Comparison of ENCODE assay signal across 38 mouse cellular contexts in the genomic region with DNA sequence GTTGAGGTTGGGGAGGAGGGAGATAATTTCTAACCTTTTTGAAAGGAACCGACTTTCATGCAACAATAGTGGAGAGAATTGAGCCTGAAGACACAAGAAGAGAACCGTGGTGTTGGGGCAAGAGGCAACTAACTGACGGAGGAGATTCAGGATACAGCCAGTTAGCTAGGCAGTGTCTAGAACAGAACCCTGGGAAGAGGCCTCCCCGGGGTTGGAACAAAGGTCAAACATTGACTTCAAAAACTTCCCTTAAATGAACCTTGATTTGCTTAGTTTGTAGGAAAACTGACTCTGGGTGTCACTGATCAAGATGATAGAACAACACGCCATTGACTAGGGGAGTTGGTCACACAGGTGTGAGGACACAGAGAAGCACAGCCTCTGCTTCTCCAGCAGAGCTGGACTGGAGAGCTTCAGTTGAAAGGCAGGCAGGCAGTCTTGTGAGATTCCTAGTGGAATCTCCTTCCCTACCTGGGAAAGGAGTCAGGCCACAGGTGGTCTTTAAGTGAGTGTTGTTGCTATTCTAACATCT. TPM values are rescaled to one million over a fixed set of nuclear protein-coding genes. Genes with fewer than 3 reads are reported as not detected.
"Had no signal": no experiment of that assay in that cellular context is flagged by ENCODE, and none has a peak within 500 bp of the region (broad histone marks: within the 10 kb centered on the region; RNA-seq: fewer than 3 reads in every experiment).

No protein-coding gene starts in this region.

- H3K9me3 ChIP-seq: heart, embryonic 13.5 days; heart, embryonic 15.5 days; hindbrain, embryonic 10.5 days; hindbrain, embryonic 12.5 days; kidney, embryonic 15.5 days; limb, embryonic 13.5 days; limb, embryonic 15.5 days had no signal

- DNase-seq: gastrocnemius, adult 2 months; gastrocnemius, postnatal 10 days; gastrocnemius, postnatal 25 days; heart, adult 2 months; heart, postnatal 4 days; kidney, adult 11 months; layer of hippocampus, adult 9-11 months; layer of hippocampus, postnatal 36 days; left cerebral cortex, postnatal 4 days had no signal

- H3K27me3 ChIP-seq: heart, embryonic 13.5 days; heart, embryonic 15.5 days; kidney, embryonic 15.5 days; limb, embryonic 15.5 days had no signal

- H3K27ac ChIP-seq: gastrocnemius, adult 2 months; heart, adult 2 months; heart, embryonic 13.5 days; heart, embryonic 15.5 days; hindbrain, embryonic 10.5 days; hindbrain, embryonic 12.5 days; hindbrain, embryonic 14.5 days; kidney, embryonic 15.5 days; kidney, postnatal 0 days; limb, embryonic 13.5 days; limb, embryonic 15.5 days; liver, embryonic 14.5 days had no signal

- H3K4me3 ChIP-seq: gastrocnemius, adult 2 months; heart, adult 2 months; heart, embryonic 13.5 days; heart, embryonic 15.5 days; hindbrain, embryonic 10.5 days; hindbrain, embryonic 12.5 days; kidney, embryonic 15.5 days; limb, embryonic 13.5 days; limb, embryonic 15.5 days had no signal

- ATAC-seq: forebrain, embryonic 16.5 days; hindbrain, embryonic 16.5 days; inflammation-experienced regulatory T-cells, adult 6 months had no signal

- H3K4me1 ChIP-seq: heart, embryonic 13.5 days; heart, embryonic 15.5 days; hindbrain, embryonic 10.5 days; hindbrain, embryonic 12.5 days; kidney, embryonic 15.5 days; limb, embryonic 13.5 days; limb, embryonic 15.5 days had no signal

- H3K9ac ChIP-seq: heart, embryonic 13.5 days; heart, embryonic 15.5 days; hindbrain, embryonic 12.5 days; hindbrain, embryonic 14.5 days; kidney, embryonic 15.5 days; limb, embryonic 13.5 days; limb, embryonic 15.5 days; liver, embryonic 14.5 days had no signal

- H3K36me3 ChIP-seq: heart, embryonic 15.5 days; limb, embryonic 15.5 days had no signal

- H3K4me2 ChIP-seq: heart, embryonic 11.5 days; heart, embryonic 13.5 days; heart, embryonic 15.5 days; hindbrain, embryonic 12.5 days; hindbrain, embryonic 14.5 days; kidney, embryonic 15.5 days; limb, embryonic 13.5 days; limb, embryonic 15.5 days; liver, embryonic 11.5 days had no signal

RNA-seq across cellular contexts. Expression of gene Depdc7, which starts 6.0 kb away (rescaled TPM):
- polyA plus RNA-seq: inflammation-experienced regulatory T-cells, adult 6 months had no signal

RNA-seq across cellular contexts. Expression of gene Pin1rt1, which starts 32.5 kb away (rescaled TPM):
- total RNA-seq: gastrocnemius, adult 2 months; gastrocnemius, postnatal 10 days; gastrocnemius, postnatal 25 days; gastrocnemius, postnatal 4 days; granulocyte monocyte progenitor cell, adult 5-6 weeks; heart, adult 2 months; heart, postnatal 25 days; heart, postnatal 4 days; layer of hippocampus, adult 18-20 months; layer of hippocampus, adult 8-10 months; layer of hippocampus, postnatal 14 days; layer of hippocampus, postnatal 36 days; left cerebral cortex, adult 18-20 months; left cerebral cortex, adult 8-10 months; left cerebral cortex, postnatal 10 days; left cerebral cortex, postnatal 25 days; left cerebral cortex, postnatal 4 days had no signal
- polyA plus RNA-seq: frontal cortex, adult 2 months; heart, adult 2 months; heart, embryonic 11.5 days; heart, embryonic 13.5 days; heart, embryonic 15.5 days; heart, postnatal 0 days; hindbrain, embryonic 10.5 days; hindbrain, embryonic 14.5 days; inflammation-experienced regulatory T-cells, adult 6 months; kidney, embryonic 15.5 days; kidney, postnatal 0 days; large intestine, adult 2 months; limb, embryonic 11.5 days; liver, embryonic 11.5 days; liver, embryonic 14.5 days had no signal
